In genomic region chr19:5786441-5787114, GRCm38 (mm10) we compare ENCODE assay signal across 8 mouse cellular contexts. TPM values are rescaled to one million over a fixed set of nuclear protein-coding genes. Genes with fewer than 3 reads are reported as not detected.
DNase-seq lines count a peak whose midpoint lies in the region.

No protein-coding gene starts in this region.

- DNase-seq in MN1 (ENCODE audit: low spot score), result peak; percentile 85
- DNase-seq in cerebellum, adult 8-10 months, result peak; percentile 88
- DNase-seq in forelimb bud, embryonic 11.5 days (ENCODE audit: low read depth, low spot score), result peak; percentile 89
- peak; percentile 94 for DNase-seq in heart, postnatal 4 days
- DNase-seq in layer of hippocampus, adult 9-10 months (ENCODE audit: low spot score), result peak; percentile 85
- DNase-seq in lung, postnatal 10 days, result peak; percentile 94
- DNase-seq in ovary, postnatal 36 days (ENCODE audit: low spot score), result peak; percentile 84
- peak; percentile 89 for DNase-seq in thymus, postnatal 14 days

RNA-seq across cellular contexts. Expression of gene Scyl1, which starts 15.4 kb away (rescaled TPM):
- total RNA-seq in heart, postnatal 4 days (2021), result 10 to 100 TPM; 60.6 to 69.0 TPM

RNA-seq across cellular contexts. Expression of gene Ltbp3, which starts 45.9 kb away (rescaled TPM):
- 10 to 100 TPM; 78.7 to 79.6 TPM for total RNA-seq in heart, postnatal 4 days (2021)

RNA-seq across cellular contexts. Expression of gene Fam89b, which starts 57.1 kb away (rescaled TPM):
- total RNA-seq in heart, postnatal 4 days (2021), result 10 to 100 TPM; 48.3 to 49.0 TPM

Comparison
In these comparisons a context has a peak if more than half of its experiments do, and no peak if none do; other contexts are left out.
1. Peak in every context shown above with its lines: DNase-seq.